Mouse (Mus musculus) stomach, embryonic 16.5 days (tissue): Measurements from ENCODE around the gene Cpeb1. TPM values are rescaled to one million over a fixed set of nuclear protein-coding genes. Genes with fewer than 3 reads are reported as not detected.

Experiments
- ATAC-seq: fragments of 200-750 bp; cut with Nextera tagmentation; 2 replicates; pipeline ENCODE4 v1.8.0; 2017; ENCODE audit warnings: moderate number of reproducible peaks, moderate TSS enrichment; ENCODE audit not compliant: insufficient read depth, low FRiP score
- H3K27ac ChIP-seq: fragments of 300-500 bp; sonication (generic); 2 replicates; pipeline ENCODE4 v1.5.1; 2014; ENCODE audit warnings: low read length
- H3K27me3 ChIP-seq: fragments of 300-500 bp; sonication (generic); 2 replicates; pipeline ENCODE4 v1.6.1; 2014; ENCODE audit warnings: low read length, control low read depth, mixed read lengths; ENCODE audit not compliant: control insufficient read depth, insufficient read depth
- H3K36me3 ChIP-seq: fragments of 300-500 bp; sonication (generic); 2 replicates; pipeline ENCODE4 v1.6.1; 2014; ENCODE audit warnings: low read length; ENCODE audit not compliant: control insufficient read depth, insufficient read depth
- H3K4me1 ChIP-seq: fragments of 300-500 bp; sonication (generic); 2 replicates; pipeline ENCODE4 v1.6.1; 2014; ENCODE audit warnings: low read length, control low read depth, mixed read lengths; ENCODE audit not compliant: control insufficient read depth, insufficient read depth
- H3K4me2 ChIP-seq: fragments of 300-500 bp; sonication (generic); 2 replicates; pipeline ENCODE4 v1.6.1; 2014; ENCODE audit warnings: low read depth, low read length, mixed read lengths
- H3K4me3 ChIP-seq: fragments of 300-500 bp; sonication (generic); replicated peaks from 2 replicates; pipeline ENCODE4 v1.5.1; 2014; ENCODE audit warnings: mild to moderate bottlenecking, low read length
- H3K9ac ChIP-seq: fragments of 300-500 bp; sonication (generic); 2 replicates; pipeline ENCODE4 v1.6.1; 2014; ENCODE audit warnings: low read length
- H3K9me3 ChIP-seq: fragments of 300-500 bp; sonication (generic); replicated peaks from 2 replicates; pipeline ENCODE4 v1.6.1; 2016; ENCODE audit warnings: low read length, control low read depth; ENCODE audit not compliant: control insufficient read depth
- WGBS: fragments of 180-500 bp; shearing (Covaris S2); extraction: QIAGEN DNeasy Blood & Tissue Kit; methylation state at CpG from one replicate; pipeline ENCODE4 v1.1.7; 2014; 5-methylcytosine and 5-hydroxymethylcytosine counted together
- polyA plus RNA-seq: library from polyadenylated mRNA; unstranded; fragments of >200 nt; fragmentation: Nextera tagmentation; extraction: Ambion mirVana; gene quantifications from 2 replicates; pipeline ENCODE4 v1.2.1, GENCODE M21; 2015

The Cpeb1 gene
- polyA plus RNA-seq, 1 experiment from 2014 or later: 1.6 TPM

- peak; percentile 35; the same call in 1 of the 2 replicates for ATAC-seq
- H3K4me1 ChIP-seq: peaks cover 19% of the 10 kb centered on the region
Measured at GRCm38 (mm10) chr7:81339783-81340182, 115.5 kb downstream of the Cpeb1 start.

GRCm38 (mm10) chr7:81338522-81338873 is 116.8 kb downstream of the Cpeb1 start:
- H3K9me3 ChIP-seq: no peaks in the 10 kb centered on the region
- no peak overlapping the region for H3K4me2 ChIP-seq
- ATAC-seq: no peak
- no peak overlapping the region for H3K4me3 ChIP-seq
- whole genome bisulfite sequencing: 78% methylated on average over 3 of the region's 3 CpGs
- peaks cover 21% of the 10 kb centered on the region for H3K36me3 ChIP-seq
- no peak overlapping the region for H3K27ac ChIP-seq
- H3K4me1 ChIP-seq: peaks cover 13% of the 10 kb centered on the region
- no peaks in the 10 kb centered on the region for H3K27me3 ChIP-seq
- no peak overlapping the region for H3K9ac ChIP-seq

More at GRCm38 (mm10) chr7:81339783-81340182, 115.5 kb downstream of the Cpeb1 start:
- H3K9me3 ChIP-seq: no peaks in the 10 kb centered on the region
- H3K27me3 ChIP-seq: no peaks in the 10 kb centered on the region
- peak overlapping the region; percentile 60; the same call in 1 of the 2 replicates for H3K27ac ChIP-seq
- no peak overlapping the region for H3K9ac ChIP-seq
- peaks cover 21% of the 10 kb centered on the region for H3K36me3 ChIP-seq
- no peak overlapping the region for H3K4me3 ChIP-seq
- 76% methylated on average over 4 of the region's 4 CpGs for WGBS
- H3K4me2 ChIP-seq: no peak overlapping the region

- Histone ChIP-seq H3K27ac (no peak overlapping the region), H3K4me3 (no peak overlapping the region), H3K9ac (no peak overlapping the region), H3K4me2 (no peak overlapping the region), H3K9me3 (no peaks in the 10 kb centered on the region), H3K36me3 (peaks cover 17% of the 10 kb centered on the region), H3K4me1 (peaks cover 7% of the 10 kb centered on the region), H3K27me3 (no peaks in the 10 kb centered on the region)
- 94% methylated on average over 21 of the region's 21 CpGs for WGBS
- ATAC-seq: no peak
Measured at GRCm38 (mm10) chr7:81337785-81338521, 117.3 kb downstream of the Cpeb1 start.

GRCm38 (mm10) chr7:81336432-81336786 is 118.9 kb downstream of the Cpeb1 start:
- Histone ChIP-seq H3K4me3 (no peak overlapping the region), H3K4me1 (no peaks in the 10 kb centered on the region), H3K36me3 (peaks cover 10% of the 10 kb centered on the region), H3K9ac (no peak overlapping the region), H3K4me2 (no peak overlapping the region), H3K27me3 (no peaks in the 10 kb centered on the region), H3K27ac (peak overlapping the region; percentile 67), H3K9me3 (no peaks in the 10 kb centered on the region)
- WGBS: 43% methylated on average over 8 of the region's 8 CpGs
- no peak for ATAC-seq

GRCm38 (mm10) chr7:81335705-81336431 is 119.4 kb downstream of the Cpeb1 start:
- Histone ChIP-seq H3K9me3 (no peaks in the 10 kb centered on the region), H3K27ac (peak overlapping the region; percentile 67), H3K9ac (no peak overlapping the region), H3K36me3 (peaks cover 10% of the 10 kb centered on the region), H3K4me2 (no peak overlapping the region), H3K4me3 (no peak overlapping the region), H3K27me3 (no peaks in the 10 kb centered on the region), H3K4me1 (no peaks in the 10 kb centered on the region)
- ATAC-seq: no peak
- 82% methylated on average over 18 of the region's 18 CpGs for WGBS

GRCm38 (mm10) chr7:81331851-81332250 is 123.4 kb downstream of the Cpeb1 start:
- no peaks in the 10 kb centered on the region for H3K4me1 ChIP-seq
- no peaks in the 10 kb centered on the region for H3K27me3 ChIP-seq
- 0 out of 2 replicates have a peak, but pooled peaks cover 3% of the 10 kb centered on the region for H3K36me3 ChIP-seq
- H3K9ac ChIP-seq: no peak overlapping the region
- H3K4me3 ChIP-seq: no peak overlapping the region
- no peak overlapping the region for H3K4me2 ChIP-seq
- no peak for ATAC-seq
- 85% methylated on average over 7 of the region's 7 CpGs for WGBS
- H3K9me3 ChIP-seq: no peaks in the 10 kb centered on the region
- H3K27ac ChIP-seq: no peak overlapping the region

GRCm38 (mm10) chr7:81330767-81331166 is 124.5 kb downstream of the Cpeb1 start:
- Histone ChIP-seq H3K27me3 (no peaks in the 10 kb centered on the region), H3K9me3 (no peaks in the 10 kb centered on the region), H3K4me3 (no peak overlapping the region), H3K4me2 (no peak overlapping the region), H3K36me3 (0 out of 2 replicates have a peak, but pooled peaks cover 3% of the 10 kb centered on the region), H3K4me1 (no peaks in the 10 kb centered on the region), H3K9ac (no peak overlapping the region), H3K27ac (no peak overlapping the region)
- 35% methylated on average over 3 of the region's 3 CpGs for WGBS
- no peak for ATAC-seq

GRCm38 (mm10) chr7:81327661-81328060 is 127.6 kb downstream of the Cpeb1 start:
- 75% methylated on average over 10 of the region's 10 CpGs for WGBS
- no peak for ATAC-seq

GRCm38 (mm10) chr7:81326859-81327258 is 128.4 kb downstream of the Cpeb1 start:
- H3K4me3 ChIP-seq: no peak overlapping the region
- no peak overlapping the region for H3K4me2 ChIP-seq
- H3K9me3 ChIP-seq: no peaks in the 10 kb centered on the region
- H3K27ac ChIP-seq: no peak overlapping the region
- H3K4me1 ChIP-seq: no peaks in the 10 kb centered on the region
- 71% methylated on average over 6 of the region's 6 CpGs for WGBS
- H3K27me3 ChIP-seq: no peaks in the 10 kb centered on the region
- no peaks in the 10 kb centered on the region for H3K36me3 ChIP-seq
- H3K9ac ChIP-seq: no peak overlapping the region
- ATAC-seq: no peak

More at GRCm38 (mm10) chr7:81327661-81328060, 127.6 kb downstream of the Cpeb1 start:
- Histone ChIP-seq H3K4me1 (no peaks in the 10 kb centered on the region), H3K4me3 (no peak overlapping the region), H3K9ac (no peak overlapping the region), H3K4me2 (no peak overlapping the region), H3K36me3 (no peaks in the 10 kb centered on the region), H3K27ac (no peak overlapping the region), H3K9me3 (no peaks in the 10 kb centered on the region), H3K27me3 (no peaks in the 10 kb centered on the region)
